Mouse (Mus musculus): ENCODE results near the gene Pknox1. TPM values are rescaled to one million over a fixed set of nuclear protein-coding genes. Genes with fewer than 3 reads are reported as not detected.

Gene Pknox1
- 19.2 and 19.9 TPM in 2 replicates for polyA plus RNA-seq (2012; rRNA removed)

GRCm38 (mm10) chr17:31564015-31564857 lies at the start of gene Pknox1:
Pknox1 (plus strand) TSS chr17:31564734.
- Histone ChIP-seq H3K27me3 (replicated peaks; ENCODE audit: control insufficient read depth, insufficient read depth, low read length) (no peaks in the 10 kb centered on the region), H3K4me3 (ENCODE audit: insufficient read depth, low read depth, low read length) (peak within 1 kb of the TSS; percentile 75), H3K27ac (ENCODE audit: insufficient read depth, low read depth, low read length) (peak within 1 kb of the TSS; percentile 94), H3K4me1 (ENCODE audit: control insufficient read depth, insufficient read depth, low read length) (peaks cover 23% of the 10 kb centered on the region), H3K36me3 (ENCODE audit: control insufficient read depth, insufficient read depth, low read length) (no peaks in the 10 kb centered on the region)
- TF ChIP-seq POLR2A (IDR thresholded peaks at IDR 0.05; ENCODE audit: low read depth, low read length) (peak; percentile 56), CTCF (conservative IDR thresholded peaks at IDR 0.05; ENCODE audit: insufficient read depth, insufficient read length, low read depth, low read length) (no peak)
- peak; percentile 100 for DNase-seq
- under 1% methylated on average over 56 of the region's 72 CpGs for WGBS

GRCm38 (mm10) chr17:31519344-31519945 lies 45.1 kb upstream of the Pknox1 start:
- DNase-seq, result no peak
- H3K36me3 ChIP-seq (ENCODE audit: control insufficient read depth, insufficient read depth, low read length), result no peaks in the 10 kb centered on the region; the same call in 1 of the 2 replicates
- WGBS, result 2% methylated on average over 7 of the region's 7 CpGs

GRCm38 (mm10) chr17:31519946-31520838 lies 44.3 kb upstream of the Pknox1 start, which contains the start of the genes Wdr4 and Ndufv3:
Wdr4 (minus strand) TSS chr17:31519980.
Ndufv3 (plus strand) TSS chr17:31520115.
- H3K4me3 ChIP-seq (ENCODE audit: insufficient read depth, low read depth, low read length), result peak within 1 kb of the TSS; percentile 69
- peak within 1 kb of the TSS; percentile 81 for H3K27ac ChIP-seq (ENCODE audit: insufficient read depth, low read depth, low read length)
- TF ChIP-seq POLR2A (IDR thresholded peaks at IDR 0.05; ENCODE audit: low read depth, low read length), result peak; percentile 94
- TF ChIP-seq CTCF (conservative IDR thresholded peaks at IDR 0.05; ENCODE audit: insufficient read depth, insufficient read length, low read depth, low read length), result no peak
- no peaks in the 10 kb centered on the region for H3K27me3 ChIP-seq (replicated peaks; ENCODE audit: control insufficient read depth, insufficient read depth, low read length)
- WGBS, result under 1% methylated on average over 45 of the region's 45 CpGs
- no peaks in the 10 kb centered on the region; the same call in 1 of the 2 replicates for H3K36me3 ChIP-seq (ENCODE audit: control insufficient read depth, insufficient read depth, low read length)
- peaks cover 5% of the 10 kb centered on the region; the same call in 1 of the 2 replicates for H3K4me1 ChIP-seq (ENCODE audit: control insufficient read depth, insufficient read depth, low read length)
- DNase-seq, result peak; percentile 100

More at GRCm38 (mm10) chr17:31519344-31519945, 45.1 kb upstream of the Pknox1 start:
- Histone ChIP-seq H3K4me3 (ENCODE audit: insufficient read depth, low read depth, low read length) (peak overlapping the region; percentile 41), H3K27ac (ENCODE audit: insufficient read depth, low read depth, low read length) (peak overlapping the region; percentile 54; the same call in 1 of the 2 replicates), H3K4me1 (ENCODE audit: control insufficient read depth, insufficient read depth, low read length) (peaks cover 5% of the 10 kb centered on the region; the same call in 1 of the 2 replicates), H3K27me3 (replicated peaks; ENCODE audit: control insufficient read depth, insufficient read depth, low read length) (no peaks in the 10 kb centered on the region)
- TF ChIP-seq POLR2A (IDR thresholded peaks at IDR 0.05; ENCODE audit: low read depth, low read length) (no peak), CTCF (conservative IDR thresholded peaks at IDR 0.05; ENCODE audit: insufficient read depth, insufficient read length, low read depth, low read length) (no peak)

GRCm38 (mm10) chr17:31520895-31521294 lies 43.6 kb upstream of the Pknox1 start:
- 10% methylated on average over 3 of the region's 3 CpGs for WGBS
- H3K27me3 ChIP-seq (replicated peaks; ENCODE audit: control insufficient read depth, insufficient read depth, low read length), result no peaks in the 10 kb centered on the region
- no peak overlapping the region for H3K27ac ChIP-seq (ENCODE audit: insufficient read depth, low read depth, low read length)
- peak; percentile 88 for DNase-seq
- H3K4me3 ChIP-seq (ENCODE audit: insufficient read depth, low read depth, low read length), result peak overlapping the region; percentile 69
- TF ChIP-seq POLR2A (IDR thresholded peaks at IDR 0.05; ENCODE audit: low read depth, low read length), result no peak
- TF ChIP-seq CTCF (conservative IDR thresholded peaks at IDR 0.05; ENCODE audit: insufficient read depth, insufficient read length, low read depth, low read length), result no peak
- H3K36me3 ChIP-seq (ENCODE audit: control insufficient read depth, insufficient read depth, low read length), result no peaks in the 10 kb centered on the region; the same call in 1 of the 2 replicates
- H3K4me1 ChIP-seq (ENCODE audit: control insufficient read depth, insufficient read depth, low read length), result peaks cover 5% of the 10 kb centered on the region; the same call in 1 of the 2 replicates

- WGBS, result 84% methylated on average over 6 of the region's 6 CpGs
- TF ChIP-seq CTCF (conservative IDR thresholded peaks at IDR 0.05; ENCODE audit: insufficient read depth, insufficient read length, low read depth, low read length) (no peak), POLR2A (IDR thresholded peaks at IDR 0.05; ENCODE audit: low read depth, low read length) (no peak)
- Histone ChIP-seq H3K4me1 (ENCODE audit: control insufficient read depth, insufficient read depth, low read length) (peaks cover 5% of the 10 kb centered on the region; the same call in 1 of the 2 replicates), H3K27ac (ENCODE audit: insufficient read depth, low read depth, low read length) (no peak overlapping the region), H3K36me3 (ENCODE audit: control insufficient read depth, insufficient read depth, low read length) (no peaks in the 10 kb centered on the region; the same call in 1 of the 2 replicates), H3K27me3 (replicated peaks; ENCODE audit: control insufficient read depth, insufficient read depth, low read length) (no peaks in the 10 kb centered on the region), H3K4me3 (ENCODE audit: insufficient read depth, low read depth, low read length) (no peak overlapping the region)
- DNase-seq, result no peak
Measured at GRCm38 (mm10) chr17:31521948-31522347, 42.6 kb upstream of the Pknox1 start.

- Histone ChIP-seq H3K27ac (ENCODE audit: insufficient read depth, low read depth, low read length) (no peak overlapping the region), H3K27me3 (replicated peaks; ENCODE audit: control insufficient read depth, insufficient read depth, low read length) (no peaks in the 10 kb centered on the region), H3K4me3 (ENCODE audit: insufficient read depth, low read depth, low read length) (no peak overlapping the region), H3K36me3 (ENCODE audit: control insufficient read depth, insufficient read depth, low read length) (no peaks in the 10 kb centered on the region; the same call in none of the 2 replicates), H3K4me1 (ENCODE audit: control insufficient read depth, insufficient read depth, low read length) (peaks cover 7% of the 10 kb centered on the region; the same call in 1 of the 2 replicates)
- DNase-seq, result no peak
- WGBS, result 84% methylated on average over 4 of the region's 4 CpGs
- TF ChIP-seq CTCF (conservative IDR thresholded peaks at IDR 0.05; ENCODE audit: insufficient read depth, insufficient read length, low read depth, low read length) (no peak), POLR2A (IDR thresholded peaks at IDR 0.05; ENCODE audit: low read depth, low read length) (no peak)
Measured at GRCm38 (mm10) chr17:31525114-31525513, 39.4 kb upstream of the Pknox1 start.

Measured in kidney, adult 2 months (tissue).